Mouse (Mus musculus): ENCODE results near the gene Prodh2.

DNA sequence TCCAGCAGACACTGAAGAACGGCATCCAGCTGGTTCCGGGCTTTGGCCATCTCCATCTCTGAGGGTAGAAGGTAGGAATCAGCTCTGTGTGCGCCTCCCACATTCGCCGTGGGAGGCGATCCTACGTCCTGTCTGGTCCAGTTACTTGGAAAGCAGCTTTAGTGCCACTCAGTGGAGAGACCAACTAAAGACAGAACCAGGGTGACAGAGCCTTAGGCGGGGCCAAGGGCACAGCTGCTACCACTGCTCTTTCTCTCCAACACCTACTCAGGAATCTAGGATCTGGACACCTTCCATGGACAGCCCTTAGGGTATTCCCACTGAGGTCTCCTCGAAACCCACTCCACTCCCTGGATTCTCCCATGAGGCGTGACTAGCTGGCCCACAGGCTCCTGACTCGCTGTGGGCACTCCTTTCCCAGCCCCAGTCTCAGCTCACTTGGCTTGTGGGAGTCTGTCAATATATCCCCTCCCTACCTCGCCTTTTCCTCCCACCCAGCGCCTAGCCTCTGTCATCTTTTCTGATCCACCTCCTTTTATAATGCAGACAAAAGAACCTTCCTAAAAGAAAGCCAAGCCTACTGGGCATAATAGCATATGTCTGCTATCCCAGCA, 64.6 kb downstream of the Prodh2 start:
- TF ChIP-seq CTCF (IDR thresholded peaks at IDR 0.05; ENCODE audit: low read depth) (no peak), EP300 (IDR thresholded peaks at IDR 0.05; ENCODE audit: low read depth) (no peak)
